Mouse (Mus musculus): Measurements from ENCODE around the gene Gm44805. TPM values are rescaled to one million over a fixed set of nuclear protein-coding genes. Genes with fewer than 3 reads are reported as not detected.

The Gm44805 gene
- polyA plus RNA-seq, 1 experiment from 2014 or later = not detected

- Histone ChIP-seq H3K36me3 (ENCODE audit: control insufficient read depth, insufficient read depth, low read length) (no peaks in the 10 kb centered on the region), H3K27ac (replicated peaks; ENCODE audit: low read depth, low read length) (no peak overlapping the region), H3K4me2 (ENCODE audit: low read depth, low read length) (no peak overlapping the region), H3K4me1 (ENCODE audit: control insufficient read depth, insufficient read depth, low read length) (0 out of 2 replicates have a peak, but pooled peaks cover 6% of the 10 kb centered on the region), H3K27me3 (replicated peaks; ENCODE audit: control insufficient read depth, insufficient read depth, low read length) (peaks cover 12% of the 10 kb centered on the region; the same call in 1 of the 2 replicates), H3K9ac (ENCODE audit: low read depth, low read length) (no peak overlapping the region), H3K4me3 (ENCODE audit: low read depth, low read length) (no peak overlapping the region), H3K9me3 (ENCODE audit: control insufficient read depth, low read length) (no peaks in the 10 kb centered on the region)
- 61% methylated on average over 2 of the region's 2 CpGs for WGBS
- ATAC-seq (ENCODE audit: low read depth) (no peak), DNase-seq (ENCODE audit: low spot score) (no peak)
These were observed 57.8 kb downstream of the Gm44805 start for GRCm38 (mm10) chr7:19623433-19623832.

DNA sequence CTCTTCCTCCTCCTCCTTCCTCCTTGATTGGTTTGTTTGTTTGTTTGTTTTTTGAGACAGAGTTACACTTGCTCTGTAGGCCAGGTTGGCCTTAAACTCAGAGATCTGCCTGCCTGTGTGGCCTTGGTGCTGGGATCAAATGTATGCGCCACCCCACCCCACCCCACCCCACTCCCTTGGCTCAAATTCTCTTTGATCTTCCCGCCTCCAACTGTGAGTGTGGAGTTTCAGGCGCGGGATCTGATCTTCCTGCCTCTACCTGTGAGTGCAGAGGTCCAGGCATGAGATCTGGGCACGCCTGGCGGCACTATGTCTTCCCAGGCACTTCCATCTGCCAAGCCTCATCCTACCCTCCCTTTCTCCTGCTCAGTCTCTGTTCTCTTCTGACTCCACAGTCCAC lies 59.0 kb downstream of the Gm44805 start:
- Histone ChIP-seq H3K9me3 (ENCODE audit: control insufficient read depth, low read length) (no peaks in the 10 kb centered on the region), H3K4me3 (ENCODE audit: low read depth, low read length) (no peak overlapping the region), H3K4me2 (ENCODE audit: low read depth, low read length) (no peak overlapping the region), H3K4me1 (ENCODE audit: control insufficient read depth, insufficient read depth, low read length) (0 out of 2 replicates have a peak, but pooled peaks cover 6% of the 10 kb centered on the region), H3K27ac (replicated peaks; ENCODE audit: low read depth, low read length) (no peak overlapping the region), H3K27me3 (replicated peaks; ENCODE audit: control insufficient read depth, insufficient read depth, low read length) (peaks cover 12% of the 10 kb centered on the region; the same call in 1 of the 2 replicates), H3K36me3 (ENCODE audit: control insufficient read depth, insufficient read depth, low read length) (no peaks in the 10 kb centered on the region), H3K9ac (ENCODE audit: low read depth, low read length) (no peak overlapping the region)
- DNase-seq (ENCODE audit: low spot score) (no peak), ATAC-seq (ENCODE audit: low read depth) (no peak)
- 41% methylated on average over 6 of the region's 6 CpGs for WGBS

Other genes with a start within 250 kb of the Gm44805 start
- gene Mark4, start 222.6 kb downstream of the Gm44805 start, polyA plus RNA-seq (2014; fragmentation: Nextera tagmentation; extraction: Ambion mirVana) = 10.5 and 10.9 TPM in 2 replicates
- gene Exoc3l2, start 218.1 kb downstream of the Gm44805 start, polyA plus RNA-seq (2014; fragmentation: Nextera tagmentation; extraction: Ambion mirVana) = 1.4 and 1.7 TPM in 2 replicates
- gene Bloc1s3, start 173.1 kb downstream of the Gm44805 start, polyA plus RNA-seq (2014; fragmentation: Nextera tagmentation; extraction: Ambion mirVana) = 0.74 and 0.93 TPM in 2 replicates
- 61.8 and 67.3 TPM in 2 replicates for gene Trappc6a, start 173.0 kb downstream of the Gm44805 start, polyA plus RNA-seq (2014; fragmentation: Nextera tagmentation; extraction: Ambion mirVana)
- 0.14 and 0.42 TPM in 2 replicates for gene Nkpd1, start 163.6 kb downstream of the Gm44805 start, polyA plus RNA-seq (2014; fragmentation: Nextera tagmentation; extraction: Ambion mirVana)
- gene Ppp1r37, start 118.3 kb downstream of the Gm44805 start, polyA plus RNA-seq (2014; fragmentation: Nextera tagmentation; extraction: Ambion mirVana) = 4.9 and 5.7 TPM in 2 replicates
- gene Zfp296, start 104.1 kb downstream of the Gm44805 start, polyA plus RNA-seq (2014; fragmentation: Nextera tagmentation; extraction: Ambion mirVana) = 0.48 and 1.2 TPM in 2 replicates
- 142 and 151 TPM in 2 replicates for gene Gemin7, start 103.8 kb downstream of the Gm44805 start, polyA plus RNA-seq (2014; fragmentation: Nextera tagmentation; extraction: Ambion mirVana)
- gene Clasrp, start 76.9 kb downstream of the Gm44805 start, polyA plus RNA-seq (2014; fragmentation: Nextera tagmentation; extraction: Ambion mirVana) = 36.0 and 47.5 TPM in 2 replicates
- gene Relb, start 52.0 kb downstream of the Gm44805 start, polyA plus RNA-seq (2014; fragmentation: Nextera tagmentation; extraction: Ambion mirVana) = 9.9 and 11.5 TPM in 2 replicates
- 77.9 and 87.9 TPM in 2 replicates for gene Clptm1, start 16.4 kb downstream of the Gm44805 start, polyA plus RNA-seq (2014; fragmentation: Nextera tagmentation; extraction: Ambion mirVana)
- gene Apoc2, start 3.5 kb downstream of the Gm44805 start, polyA plus RNA-seq (2014; fragmentation: Nextera tagmentation; extraction: Ambion mirVana) = 0.78 and 0.80 TPM in 2 replicates
- gene Apoc4, start 56 bp upstream of the Gm44805 start, polyA plus RNA-seq (2014; fragmentation: Nextera tagmentation; extraction: Ambion mirVana) = not detected in 2 replicates
- 16.1 and 19.0 TPM in 2 replicates for gene Apoc1, start 11.2 kb upstream of the Gm44805 start, polyA plus RNA-seq (2014; fragmentation: Nextera tagmentation; extraction: Ambion mirVana)
- gene Apoe, start 17.8 kb upstream of the Gm44805 start, polyA plus RNA-seq (2014; fragmentation: Nextera tagmentation; extraction: Ambion mirVana) = 482 and 510 TPM in 2 replicates
- 114 and 125 TPM in 2 replicates for gene Tomm40, start 34.0 kb upstream of the Gm44805 start, polyA plus RNA-seq (2014; fragmentation: Nextera tagmentation; extraction: Ambion mirVana)
- gene Nectin2, start 69.1 kb upstream of the Gm44805 start, polyA plus RNA-seq (2014; fragmentation: Nextera tagmentation; extraction: Ambion mirVana) = 55.2 and 62.0 TPM in 2 replicates
- 101 and 114 TPM in 2 replicates for gene Bcam, start 89.6 kb upstream of the Gm44805 start, polyA plus RNA-seq (2014; fragmentation: Nextera tagmentation; extraction: Ambion mirVana)
- 4.7 TPM in 2 replicates for gene Cblc, start 115.4 kb upstream of the Gm44805 start, polyA plus RNA-seq (2014; fragmentation: Nextera tagmentation; extraction: Ambion mirVana)
- gene Bcl3, start 141.3 kb upstream of the Gm44805 start, polyA plus RNA-seq (2014; fragmentation: Nextera tagmentation; extraction: Ambion mirVana) = 4.3 and 4.6 TPM in 2 replicates
- 0.69 and 0.75 TPM in 2 replicates for gene Gm19345, start 170.6 kb upstream of the Gm44805 start, polyA plus RNA-seq (2014; fragmentation: Nextera tagmentation; extraction: Ambion mirVana)
- gene Ceacam16, start 179.9 kb upstream of the Gm44805 start, polyA plus RNA-seq (2014; fragmentation: Nextera tagmentation; extraction: Ambion mirVana) = not detected in 2 replicates
- gene Ceacam19, start 206.5 kb upstream of the Gm44805 start, polyA plus RNA-seq (2014; fragmentation: Nextera tagmentation; extraction: Ambion mirVana) = 1.2 TPM in 2 replicates
- gene Pvr, start 239.7 kb upstream of the Gm44805 start, polyA plus RNA-seq (2014; fragmentation: Nextera tagmentation; extraction: Ambion mirVana) = 9.0 and 10.2 TPM in 2 replicates